Mouse (Mus musculus) CH12.LX (cell line): ENCODE measurements around the gene Cabp1. TPM values are rescaled to one million over a fixed set of nuclear protein-coding genes. Genes with fewer than 3 reads are reported as not detected.

Source experiments
- DNase-seq: peaks from one replicate; pipeline ENCODE4 v3.0.0-alpha.2; 2013; ENCODE audit errors: extremely low read depth
- H3K27ac ChIP-seq: 2 replicates; pipeline ENCODE4 v1.5.1; 2012; ENCODE audit warnings: low read depth, mild to moderate bottlenecking, control low read depth, moderate library complexity; ENCODE audit not compliant: insufficient read depth
- H3K27me3 ChIP-seq: replicated peaks from 2 replicates; pipeline ENCODE3; 2012; ENCODE audit warnings: inconsistent platforms
- H3K36me3 ChIP-seq, 2 experiments: replicated peaks in 1 of 2; 2 replicates each; pipeline versions ENCODE3 to v1.6.1; 2012; ENCODE audit warnings: inconsistent platforms in 1 of 2, low read length in 1 of 2, mild to moderate bottlenecking in 1 of 2, mixed read lengths in 1 of 2, moderate library complexity in 1 of 2; ENCODE audit not compliant: control insufficient read depth in 1 of 2, insufficient read depth in 1 of 2
- H3K4me1 ChIP-seq, 2 experiments: 2 replicates each; pipeline ENCODE4 v1.6.1; 2012; ENCODE audit warnings: inconsistent platforms in 1 of 2, moderate library complexity in 1 of 2; ENCODE audit not compliant: insufficient read depth in 2 of 2, control insufficient read depth in 1 of 2
- H3K4me2 ChIP-seq: 2 replicates; pipeline ENCODE4 v1.6.1; 2012; ENCODE audit warnings: low read depth, mild to moderate bottlenecking, control low read depth; ENCODE audit not compliant: poor library complexity, insufficient read depth, severe bottlenecking
- H3K4me3 ChIP-seq, 3 experiments: fragments of 150-350 bp in 1 of 3; sonication (generic) in 1 of 3; replicated peaks in 1 of 3; 2 replicates each; pipeline versions ENCODE3 to v1.5.1; 2011 to 2012; ENCODE audit warnings: low read depth in 2 of 3, low read length in 2 of 3, mild to moderate bottlenecking in 2 of 3, moderate library complexity in 2 of 3, control low read depth in 1 of 3, improper control_type of control experiment in 1 of 3, inconsistent platforms in 1 of 3, mixed read lengths in 1 of 3; ENCODE audit not compliant: poor library complexity in 1 of 3
- H3K79me2 ChIP-seq: replicated peaks from 2 replicates; pipeline ENCODE4 v1.6.1; 2012; ENCODE audit warnings: mild to moderate bottlenecking, moderate library complexity; ENCODE audit not compliant: control insufficient read depth, poor library complexity, insufficient read depth, severe bottlenecking; ENCODE audit errors: extremely low read depth
- H3K9ac ChIP-seq: 2 replicates; pipeline ENCODE4 v1.6.1; 2012; ENCODE audit warnings: low read depth, mild to moderate bottlenecking, control low read depth, moderate library complexity; ENCODE audit not compliant: insufficient read depth
- H3K9me3 ChIP-seq: replicated peaks from 2 replicates; pipeline ENCODE3; 2012; ENCODE audit warnings: low read length, inconsistent platforms, mixed read lengths
- CHD1 ChIP-seq: IDR thresholded peaks from 2 replicates; pipeline ENCODE4 v1.6.1; 2012; ENCODE audit warnings: low read depth, low read length, improper control_type of control experiment, inconsistent platforms
- CHD2 ChIP-seq: IDR thresholded peaks from 2 replicates; pipeline ENCODE4 v1.6.1; 2011; ENCODE audit warnings: low read length, improper control_type of control experiment
- EP300 ChIP-seq: IDR thresholded peaks from 2 replicates; pipeline ENCODE4 v1.6.1; 2011; ENCODE audit warnings: low read length, improper control_type of control experiment
- GABPA ChIP-seq: IDR thresholded peaks from 2 replicates; pipeline ENCODE4 v1.6.1; 2012; ENCODE audit warnings: low read depth, low read length, improper control_type of control experiment, inconsistent platforms; ENCODE audit not compliant: insufficient replicate concordance
- HCFC1 ChIP-seq: IDR thresholded peaks from 2 replicates; pipeline ENCODE4 v1.6.1; 2012; ENCODE audit warnings: low read depth, mild to moderate bottlenecking, inconsistent platforms, low read length, improper control_type of control experiment
- JUND ChIP-seq: conservative IDR thresholded peaks from 2 replicates; pipeline ENCODE4 v1.6.1; 2011; ENCODE audit warnings: low read depth, low read length, improper control_type of control experiment
- NRF1 ChIP-seq: IDR thresholded peaks from 2 replicates; pipeline ENCODE4 v1.6.1; 2014; ENCODE audit warnings: low read depth, mild to moderate bottlenecking, inconsistent platforms, low read length, improper control_type of control experiment, moderate library complexity
- POLR2A ChIP-seq: IDR thresholded peaks from 2 replicates; pipeline ENCODE4 v1.6.1; 2011; ENCODE audit warnings: low read depth, mild to moderate bottlenecking, improper control_type of control experiment, low read length
- SIN3A ChIP-seq: IDR thresholded peaks from 2 replicates; pipeline ENCODE4 v1.6.1; 2012; ENCODE audit warnings: low read length, improper control_type of control experiment, inconsistent platforms
- SMC3 ChIP-seq: IDR thresholded peaks from 2 replicates; pipeline ENCODE4 v1.6.1; 2011; ENCODE audit warnings: low read depth, low read length, improper control_type of control experiment
- TCF12 ChIP-seq: IDR thresholded peaks from 2 replicates; pipeline ENCODE4 v1.6.1; 2014; ENCODE audit warnings: low read depth, mild to moderate bottlenecking, inconsistent platforms, low read length, improper control_type of control experiment
- UBTF ChIP-seq: IDR thresholded peaks from 2 replicates; pipeline ENCODE4 v1.6.1; 2012; ENCODE audit warnings: low read depth, mild to moderate bottlenecking, inconsistent platforms, low read length, improper control_type of control experiment, moderate library complexity
- USF2 ChIP-seq: conservative IDR thresholded peaks from 2 replicates; pipeline ENCODE4 v1.6.1; 2011; ENCODE audit warnings: low read depth, low read length, improper control_type of control experiment
- ZC3H11A ChIP-seq: IDR thresholded peaks from 2 replicates; pipeline ENCODE4 v1.6.1; 2012; ENCODE audit warnings: low read depth, mild to moderate bottlenecking, inconsistent platforms, low read length, improper control_type of control experiment
- ZNF384 ChIP-seq: IDR thresholded peaks from 2 replicates; pipeline ENCODE4 v1.6.1; 2012; ENCODE audit warnings: low read depth, low read length, improper control_type of control experiment, inconsistent platforms
- dilution Hi-C: fragments of 300-500 bp; cut with MboI; formaldehyde crosslinking; loops from 2 replicates; pipeline ENCODE4 v1.14.3; 2020; ENCODE audit warnings: low sequenced_read_pairs; ENCODE audit not compliant: extremely low pct_unique_long_range_greater_than_20kb, extremely low pct_ligation_motif_present
- in situ Hi-C: fragments of 300-500 bp; cut with MboI; formaldehyde crosslinking; loops from 3 replicates; pipeline ENCODE4 v1.14.3; 2019; ENCODE audit warnings: low sequenced_read_pairs, low pct_ligation_motif_present, low pct_unique_long_range_greater_than_20kb, mixed read lengths
- polyA plus RNA-seq: library from polyadenylated mRNA; unstranded; fragments of >175 nt; gene quantifications from 2 replicates; pipeline ENCODE4 v1.2.1, GENCODE M21; 2012; ENCODE audit warnings: low read depth; ENCODE audit not compliant: insufficient read length
- total RNA-seq, 2 experiments: library from RNA; depleted of rRNA; stranded (reverse); fragments of 300-350 nt in 1 of 2; fragments of >200 nt in 1 of 2; gene quantifications; 2 replicates each; pipeline ENCODE4 v1.2.3; 2012 to 2014

The Cabp1 gene
- total and polyA plus RNA-seq, 3 experiments, result 0.59 to 1.8 (median 1.7) TPM

DNA sequence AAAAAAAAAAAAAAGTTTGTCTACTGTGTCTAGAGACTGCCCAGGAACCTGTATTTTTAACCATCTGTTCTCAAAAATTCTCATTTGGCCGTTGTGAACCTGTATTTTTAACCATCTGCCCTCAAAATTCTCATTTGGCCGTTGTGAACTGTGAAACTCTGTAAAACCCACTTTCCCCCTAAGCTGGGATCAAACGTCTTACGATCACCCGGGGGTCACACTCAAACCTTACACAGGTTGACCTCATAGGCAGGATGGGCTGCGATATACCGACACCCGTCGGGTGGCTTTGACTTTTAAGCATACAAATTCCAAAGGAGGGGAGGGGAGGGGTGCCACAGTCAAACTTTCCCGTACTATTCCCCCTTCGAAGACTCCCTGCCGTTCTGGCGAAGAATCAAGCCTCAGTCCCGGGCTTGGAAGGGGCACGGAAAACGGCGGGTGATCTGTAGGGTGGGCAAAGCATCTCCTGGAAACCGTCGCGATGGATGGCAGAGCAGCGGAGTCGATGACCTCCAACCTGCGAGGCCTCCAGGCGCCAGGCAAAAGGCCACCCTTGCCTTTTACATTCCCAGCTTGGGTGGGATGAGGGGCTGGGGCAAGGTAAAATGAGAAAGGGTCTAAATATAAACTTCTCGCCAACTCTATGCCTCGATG lies 37.1 kb downstream of the Cabp1 start:
- Histone ChIP-seq H3K79me2 (peaks cover 58% of the 10 kb centered on the region), H3K27ac (peak overlapping the region; percentile 31; the same call in 1 of the 2 replicates), H3K9ac (peak overlapping the region; percentile 95), H3K4me1 (peaks cover 16 to 67% of the 10 kb centered on the region in 2 experiments), H3K9me3 (no peaks in the 10 kb centered on the region), H3K4me2 (peak overlapping the region; percentile 94), H3K4me3 (peak overlapping the region; percentile 88 to 98 (median 97)), H3K27me3 (no peaks in the 10 kb centered on the region), H3K36me3 (peaks cover 8 to 31% of the 10 kb centered on the region in 2 experiments)
- peak; percentile 91 for TF ChIP-seq ZNF384
- TF ChIP-seq EP300, result no peak
- no peak for TF ChIP-seq HCFC1
- TF ChIP-seq SIN3A, result 0 out of 2 replicates have a peak, but pooled peaks have one; percentile 35
- dilution Hi-C loops (no loop called here), in situ Hi-C loops (no loop called here)
- DNase-seq, result peak; percentile 53

DNA sequence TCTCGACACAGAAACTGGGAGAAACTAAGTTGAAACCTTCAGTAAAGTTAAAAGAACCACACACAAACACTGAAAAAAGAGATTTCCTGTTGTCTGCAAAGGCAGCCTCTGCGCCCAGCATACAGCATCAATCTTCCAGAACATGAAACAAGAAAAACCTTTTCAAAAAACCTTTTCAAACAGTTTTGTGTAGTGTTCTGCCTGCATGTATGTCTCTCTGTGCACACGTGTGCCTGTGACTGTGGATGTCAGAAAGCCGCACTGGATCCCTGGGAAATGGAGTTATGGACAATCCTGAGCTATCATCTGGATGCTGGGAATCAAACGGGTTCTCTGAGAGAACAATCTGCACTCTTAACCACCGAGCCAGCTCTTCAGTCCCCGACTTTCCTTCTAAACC lies 37.8 kb downstream of the Cabp1 start:
- TF ChIP-seq SMC3, result no peak
- TF ChIP-seq UBTF, result no peak
- no peak for TF ChIP-seq TCF12
- TF ChIP-seq JUND, result no peak
- TF ChIP-seq NRF1, result no peak
- no peak for TF ChIP-seq ZC3H11A
- TF ChIP-seq HCFC1, result no peak
- no peak for TF ChIP-seq CHD2
- no peak for TF ChIP-seq GABPA
- no peak for TF ChIP-seq USF2
- no peak for TF ChIP-seq CHD1
- no peak for TF ChIP-seq POLR2A
- peaks cover 60% of the 10 kb centered on the region for H3K79me2 ChIP-seq
- no peaks in the 10 kb centered on the region for H3K27me3 ChIP-seq
- peaks cover 11 to 36% of the 10 kb centered on the region in 2 experiments for H3K36me3 ChIP-seq
- peaks cover 16 to 66% of the 10 kb centered on the region in 2 experiments for H3K4me1 ChIP-seq
- peak overlapping the region; percentile 95 for H3K9ac ChIP-seq
- in situ Hi-C loops, result no loop called here
- DNase-seq, result no peak
- H3K27ac ChIP-seq, result no peak overlapping the region
- H3K4me3 ChIP-seq, result peak overlapping the region; percentile 39 to 98 (median 88)
- no peaks in the 10 kb centered on the region for H3K9me3 ChIP-seq
- H3K4me2 ChIP-seq, result peak overlapping the region; percentile 94
- dilution Hi-C loops, result no loop called here
